Mouse (Mus musculus): ENCODE data around the gene Agrn.

The Agrn gene

GRCm38 (mm10) chr4:156200623-156201475 lies 3.6 kb upstream of the Agrn start, which contains the start of gene Isg15:
Isg15 (minus strand) TSS chr4:156200818.
- no peak for DNase-seq

- peak; percentile 99 for DNase-seq
Observed at GRCm38 (mm10) chr4:156197829-156198205, 529 bp upstream of the Agrn start.

- peak; percentile 97 for DNase-seq
Observed at GRCm38 (mm10) chr4:156195927-156196870, 1.1 kb downstream of the Agrn start.

GRCm38 (mm10) chr4:156194346-156194745 lies 2.9 kb downstream of the Agrn start:
- DNase-seq = no peak

GRCm38 (mm10) chr4:156193906-156194305 lies 3.4 kb downstream of the Agrn start:
- DNase-seq = no peak

- no peak for DNase-seq
Observed at GRCm38 (mm10) chr4:156193200-156193590, 4.1 kb downstream of the Agrn start.

GRCm38 (mm10) chr4:156192421-156193199 lies 4.7 kb downstream of the Agrn start:
- DNase-seq = peak; percentile 94

GRCm38 (mm10) chr4:156188811-156189323 lies 8.4 kb downstream of the Agrn start:
- no peak for DNase-seq

GRCm38 (mm10) chr4:156188162-156188810 lies 9.0 kb downstream of the Agrn start:
- DNase-seq = no peak

- DNase-seq = no peak
Observed at GRCm38 (mm10) chr4:156185950-156186850, 11.1 kb downstream of the Agrn start.

GRCm38 (mm10) chr4:156185456-156185949 lies 11.8 kb downstream of the Agrn start:
- no peak for DNase-seq

- DNase-seq = peak; percentile 96
Observed at GRCm38 (mm10) chr4:156184291-156184954, 12.9 kb downstream of the Agrn start.

- no peak for DNase-seq
Observed at GRCm38 (mm10) chr4:156183747-156184146, 13.5 kb downstream of the Agrn start.

GRCm38 (mm10) chr4:156177630-156178029 lies 19.7 kb downstream of the Agrn start:
- DNase-seq = no peak

GRCm38 (mm10) chr4:156171828-156172227 lies 25.5 kb downstream of the Agrn start:
- DNase-seq = peak; percentile 98

- DNase-seq = peak; percentile 80
Observed at GRCm38 (mm10) chr4:156169129-156169528, 28.2 kb downstream of the Agrn start.

GRCm38 (mm10) chr4:156168611-156169010 lies 28.7 kb downstream of the Agrn start:
- peak; percentile 77 for DNase-seq

GRCm38 (mm10) chr4:156166477-156166876 lies 30.8 kb downstream of the Agrn start:
- DNase-seq = peak; percentile 86

GRCm38 (mm10) chr4:156154771-156155170 lies 42.5 kb downstream of the Agrn start:
- DNase-seq = peak; percentile 59

GRCm38 (mm10) chr4:156150887-156151286 lies 46.4 kb downstream of the Agrn start:
- peak; percentile 12 for DNase-seq
